Mouse (Mus musculus): Measurements from ENCODE around the gene Cacnb4. TPM values are rescaled to one million over a fixed set of nuclear protein-coding genes. Genes with fewer than 3 reads are reported as not detected.

The Cacnb4 gene
- total RNA-seq (2023) = under 1 TPM; 0.71 to 0.78 TPM

GRCm38 (mm10) chr2:52676023-52676912 is at the start of gene Cacnb4:
Cacnb4 (minus strand) TSS chr2:52676831.

GRCm38 (mm10) chr2:52424747-52425522 is 251.7 kb downstream of the Cacnb4 start, which contains the start of gene Arl5a:
Arl5a (minus strand) TSS chr2:52424901.

GRCm38 (mm10) chr2:52378448-52378804 is 298.2 kb downstream of the Cacnb4 start, which contains the start of gene Neb:
Neb (minus strand) TSS chr2:52378474.

Other genes with a start within 250 kb of the Cacnb4 start
- gene Stam2, start 65.5 kb upstream of the Cacnb4 start, total RNA-seq (2023) = 10 to 100 TPM; 32.1 to 33.5 TPM
- under 1 TPM; 0.18 to 0.58 TPM for gene Fmnl2, start 181.0 kb upstream of the Cacnb4 start, total RNA-seq (2023)